Mouse (Mus musculus) cortical plate, adult 2 months (tissue): Measurements from ENCODE around the gene Usp10.

ENCODE experiments used
- CTCF ChIP-seq: fragments of 200-500 bp; IDR thresholded peaks from 2 replicates; pipeline ENCODE4 v1.5.1; 2011; ENCODE audit warnings: mild to moderate bottlenecking, control low read depth, low read length; ENCODE audit not compliant: insufficient read depth; ENCODE audit errors: extremely low read depth
- POLR2A ChIP-seq: fragments of 200-500 bp; IDR thresholded peaks from 2 replicates; pipeline ENCODE4 v1.6.1; 2011; ENCODE audit warnings: mild to moderate bottlenecking, low read length, control low read depth; ENCODE audit not compliant: insufficient read depth; ENCODE audit errors: extremely low read depth

- no peak for TF ChIP-seq CTCF
- TF ChIP-seq POLR2A, result no peak
Measured at GRCm38 (mm10) chr8:119997266-119997665, 87.1 kb downstream of the Usp10 start.
